Mouse (Mus musculus) subcutaneous adipose tissue, adult 2 months (tissue): Measurements from ENCODE around the gene 4930524J08Rik. TPM values are rescaled to one million over a fixed set of nuclear protein-coding genes. Genes with fewer than 3 reads are reported as not detected.

Source experiments
- polyA plus RNA-seq: library from polyadenylated mRNA; depleted of rRNA; stranded (reverse); fragments of >200 nt; gene quantifications from 2 replicates; pipeline ENCODE4 v1.2.3, GENCODE M21; 2012; ENCODE audit warnings: low replicate concordance; rRNA removed

Gene 4930524J08Rik
- polyA plus RNA-seq, result 0.80 and 2.6 TPM in 2 replicates

DNA sequence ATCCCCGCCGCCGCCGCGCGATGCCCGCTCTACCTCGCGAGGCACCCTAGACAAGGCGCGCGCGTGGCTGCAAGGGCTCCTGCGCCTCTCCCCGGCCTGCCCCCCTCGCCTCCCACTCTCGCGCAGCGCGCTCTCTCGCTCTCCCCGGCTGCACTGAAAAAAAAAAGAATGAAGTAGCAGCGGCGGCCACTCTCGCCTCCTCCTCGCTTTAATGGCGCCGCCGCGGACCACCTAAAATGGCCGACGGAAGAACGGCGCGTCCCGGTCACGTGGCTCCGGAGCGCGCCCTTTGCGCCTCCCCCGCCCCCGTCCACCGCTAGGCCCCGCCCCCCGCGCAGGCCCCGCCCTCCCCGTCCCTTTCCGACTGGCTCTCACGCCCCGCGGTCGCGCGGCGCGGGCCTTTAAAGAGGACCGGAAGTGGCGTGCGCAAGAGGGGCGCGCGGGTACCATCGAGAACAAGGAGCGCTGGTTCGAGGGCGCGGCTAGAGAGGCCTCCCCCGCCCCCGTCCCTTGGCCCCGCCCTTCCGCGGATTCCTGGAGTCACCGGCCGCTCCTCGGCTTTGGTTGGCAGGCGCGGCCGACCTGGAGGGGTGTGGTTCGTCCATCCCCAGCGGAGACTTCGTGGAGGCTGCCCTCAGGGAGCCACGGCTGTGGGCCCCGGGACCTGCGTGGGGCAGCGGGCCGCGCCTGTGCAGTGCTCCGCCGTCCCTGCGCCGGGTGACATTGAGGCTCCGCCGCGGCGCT lies at the start of gene 4930524J08Rik, which contains the start of gene Hnrnpd:
4930524J08Rik (plus strand) TSS at position 363 of the 744 bp plus-strand sequence.
Hnrnpd (minus strand) TSS at position 240 of the 744 bp plus-strand sequence.

Other genes with a start within 250 kb of the 4930524J08Rik start
- gene Rasgef1b, start 250.0 kb upstream of the 4930524J08Rik start, polyA plus RNA-seq, result 1.7 and 4.9 TPM in 2 replicates
- gene Vamp9, start 72.8 kb upstream of the 4930524J08Rik start, polyA plus RNA-seq, result 0.46 TPM in 1 of 2 replicates, not detected in the other
- gene Hnrnpd, start 123 bp upstream of the 4930524J08Rik start, polyA plus RNA-seq, result 7.6 and 24.9 TPM in 2 replicates
- gene Hnrnpdl, start 60.6 kb downstream of the 4930524J08Rik start, polyA plus RNA-seq, result 41.5 and 93.7 TPM in 2 replicates
- 22.3 and 33.9 TPM in 2 replicates for gene Enoph1, start 60.9 kb downstream of the 4930524J08Rik start, polyA plus RNA-seq
- gene Tmem150c, start 180.7 kb downstream of the 4930524J08Rik start, polyA plus RNA-seq, result 0.04 and 0.28 TPM in 2 replicates